Mouse (Mus musculus) liver, adult 2 months (tissue): ENCODE measurements around the gene Pcif1. TPM values are rescaled to one million over a fixed set of nuclear protein-coding genes. Genes with fewer than 3 reads are reported as not detected.

ENCODE experiments used
- DNase-seq: peaks from one replicate; pipeline ENCODE4 v3.0.0-alpha.2; 2011; ENCODE audit warnings: low read depth, low spot score; ENCODE audit errors: extremely low read depth
- H3K27ac ChIP-seq: fragments of 200-500 bp; replicated peaks from 2 replicates; pipeline ENCODE4 v1.5.1; 2012; ENCODE audit warnings: low read depth, mild to moderate bottlenecking, control low read depth, inconsistent platforms, low read length; ENCODE audit not compliant: insufficient read depth
- H3K27me3 ChIP-seq: fragments of 200-500 bp; 2 replicates; pipeline ENCODE4 v1.6.1; 2012; ENCODE audit warnings: mild to moderate bottlenecking, moderate library complexity, low read length, inconsistent platforms; ENCODE audit not compliant: control insufficient read depth, insufficient read depth
- H3K36me3 ChIP-seq: fragments of 200-500 bp; 2 replicates; pipeline ENCODE4 v1.6.1; 2012; ENCODE audit warnings: low read length, inconsistent platforms; ENCODE audit not compliant: control insufficient read depth, insufficient read depth
- H3K4me1 ChIP-seq: fragments of 200-500 bp; 2 replicates; pipeline ENCODE4 v1.6.1; 2011; ENCODE audit warnings: low read length; ENCODE audit not compliant: control insufficient read depth, insufficient read depth
- H3K4me3 ChIP-seq: fragments of 200-500 bp; 2 replicates; pipeline ENCODE4 v1.5.1; 2011; ENCODE audit warnings: low read depth, mild to moderate bottlenecking, control low read depth, low read length, moderate library complexity; ENCODE audit not compliant: insufficient read depth
- H3K79me2 ChIP-seq: fragments of 200-500 bp; 2 replicates; pipeline ENCODE4 v1.6.1; 2012; ENCODE audit warnings: inconsistent platforms, mild to moderate bottlenecking, low read length, moderate library complexity; ENCODE audit not compliant: control insufficient read depth, insufficient read depth
- H3K9ac ChIP-seq: fragments of 200-500 bp; 2 replicates; pipeline ENCODE4 v1.6.1; 2012; ENCODE audit warnings: low read depth, mild to moderate bottlenecking, control low read depth, inconsistent platforms, low read length
- CTCF ChIP-seq: fragments of 200-500 bp; IDR thresholded peaks from 2 replicates; pipeline ENCODE4 v1.5.1; 2011; ENCODE audit warnings: low read depth, low read length, control low read depth
- POLR2A ChIP-seq: fragments of 200-500 bp; IDR thresholded peaks from 2 replicates; pipeline ENCODE4 v1.6.1; 2011; ENCODE audit warnings: low read length, control low read depth; ENCODE audit not compliant: insufficient read depth; ENCODE audit errors: extremely low read depth
- WGBS: fragments of 180-500 bp; shearing (Covaris S2); methylation state at CpG from one replicate; pipeline ENCODE4 v1.1.7; 2018; 5-methylcytosine and 5-hydroxymethylcytosine counted together
- polyA plus RNA-seq: library from polyadenylated mRNA; depleted of rRNA; stranded (reverse); fragments of >200 nt; gene quantifications from 2 replicates; pipeline ENCODE4 v1.2.3, GENCODE M21; 2012
- total RNA-seq: library from RNA; depleted of rRNA; stranded (reverse); fragments of >200 nt; gene quantifications from 2 replicates; pipeline ENCODE4 v1.2.3, GENCODE M21; 2014

The Pcif1 gene
- total and polyA plus RNA-seq, 2 experiments: 9.1 to 21.3 TPM

DNA sequence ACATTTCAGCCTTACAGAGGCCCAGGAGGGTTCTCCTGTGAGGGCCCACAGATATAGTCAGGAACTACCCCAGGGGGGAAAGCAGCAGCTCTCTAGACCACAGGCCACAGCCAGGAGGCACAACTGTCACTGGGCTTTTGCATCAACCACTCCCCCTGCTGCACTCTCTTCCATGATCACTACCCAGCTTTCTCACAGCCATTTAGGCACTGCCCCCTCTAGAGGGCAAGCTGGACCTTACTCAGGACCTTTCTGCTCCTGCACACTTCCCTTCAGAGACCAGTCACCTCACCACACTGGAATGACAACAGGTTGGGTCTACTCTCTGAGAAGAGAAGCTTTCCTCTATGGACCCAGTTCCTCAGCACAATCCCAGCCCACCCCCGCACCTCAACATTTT is 30.4 kb downstream of the Pcif1 start:
- Histone ChIP-seq H3K27me3 (no peaks in the 10 kb centered on the region), H3K9ac (no peak overlapping the region), H3K4me1 (peaks cover 12% of the 10 kb centered on the region), H3K79me2 (peaks cover 5% of the 10 kb centered on the region; the same call in 1 of the 2 replicates), H3K36me3 (peaks cover 27% of the 10 kb centered on the region), H3K27ac (no peak overlapping the region), H3K4me3 (no peak overlapping the region)
- WGBS: 70% methylated on average over 1 of the region's 1 CpGs
- peak; percentile 49 for DNase-seq
- TF ChIP-seq POLR2A: no peak
- TF ChIP-seq CTCF: peak; percentile 55

DNA sequence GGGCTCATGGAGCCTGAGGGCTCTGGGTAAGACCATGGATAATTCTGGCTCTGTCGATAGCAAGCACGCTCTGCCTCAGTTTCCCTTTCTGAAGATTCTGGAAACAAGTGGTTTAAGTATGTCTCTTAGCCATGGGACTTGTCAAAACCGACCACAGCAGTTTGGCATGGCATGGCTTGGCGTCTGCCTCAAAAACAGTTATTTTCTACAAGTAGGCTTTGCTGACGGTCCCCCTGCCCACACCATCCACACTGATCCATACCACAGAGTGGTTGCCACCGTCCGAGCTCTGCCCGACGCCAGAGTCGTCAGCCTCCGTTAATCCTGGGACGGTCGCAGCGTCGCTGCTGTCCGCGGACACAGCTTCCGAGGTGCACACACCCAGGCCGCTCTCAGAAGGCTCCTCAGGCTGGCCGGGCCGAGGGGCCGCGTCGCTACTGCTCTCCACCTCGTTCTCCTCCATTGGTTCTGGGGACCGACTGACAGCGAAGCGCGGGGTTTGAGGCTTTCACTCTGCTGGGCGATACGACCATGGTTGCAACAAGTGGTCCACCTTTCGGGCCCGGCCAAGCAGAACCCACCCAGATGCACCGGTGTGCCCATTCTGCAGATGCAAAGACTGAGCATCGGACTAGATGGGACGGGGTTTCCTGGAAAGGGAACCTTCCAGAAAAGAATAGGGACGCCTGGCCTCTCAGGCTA is 31.4 kb downstream of the Pcif1 start:
- DNase-seq: no peak
- WGBS: 3% methylated on average over 37 of the region's 37 CpGs
- Histone ChIP-seq H3K4me1 (peaks cover 12% of the 10 kb centered on the region), H3K4me3 (peak overlapping the region; percentile 74), H3K27ac (peak overlapping the region; percentile 61), H3K27me3 (no peaks in the 10 kb centered on the region), H3K9ac (peak overlapping the region; percentile 94), H3K36me3 (peaks cover 25% of the 10 kb centered on the region), H3K79me2 (peaks cover 5% of the 10 kb centered on the region; the same call in 1 of the 2 replicates)
- TF ChIP-seq CTCF (no peak), POLR2A (no peak)

DNA sequence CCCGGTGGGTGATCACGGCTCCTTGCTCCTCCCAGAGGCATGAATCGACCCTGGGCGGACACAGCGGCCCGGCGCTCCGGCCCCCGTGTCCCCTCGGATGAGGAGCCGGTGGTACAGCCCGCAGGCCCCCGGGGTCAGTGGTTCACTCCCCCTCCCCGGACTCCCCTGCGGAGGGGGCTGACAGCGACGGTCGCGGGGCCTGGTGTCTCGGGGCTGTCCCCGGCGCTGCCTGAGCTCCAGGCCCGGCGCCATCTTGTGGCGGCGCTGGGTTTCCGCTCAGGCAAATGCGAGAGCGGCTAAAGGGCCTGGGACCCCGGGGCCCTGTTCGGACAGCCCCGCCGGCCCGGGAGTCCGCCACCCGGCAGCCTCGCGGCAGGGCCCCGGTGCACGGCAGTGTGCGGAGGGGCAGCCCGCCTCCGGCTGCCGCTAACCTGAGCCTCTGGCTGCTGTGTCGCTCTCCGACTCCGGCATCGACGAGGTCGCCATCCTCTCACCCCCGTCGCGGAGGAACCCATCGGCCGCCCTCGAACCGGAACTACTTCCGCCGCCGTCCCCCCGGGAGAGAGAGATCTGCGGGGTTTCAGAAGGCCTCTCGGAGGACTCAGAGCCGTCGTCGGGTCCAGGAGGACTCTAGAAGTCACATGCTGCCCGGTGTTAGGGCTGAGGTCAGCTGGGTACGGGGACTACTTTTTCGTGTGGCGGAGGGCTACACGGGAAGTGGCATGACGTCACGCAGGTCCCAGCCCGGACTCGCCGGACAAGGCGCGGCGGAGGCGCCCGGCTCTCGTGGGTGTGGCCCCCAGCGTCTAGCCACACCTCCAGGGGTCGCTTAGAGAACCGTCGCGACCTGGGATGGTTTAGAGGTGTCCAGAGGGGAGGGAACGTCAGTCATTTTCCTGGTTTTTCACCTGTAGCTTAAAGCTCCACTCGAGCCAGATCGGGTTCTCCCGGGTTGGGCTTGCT is 32.3 kb downstream of the Pcif1 start, which contains the start of gene Zfp335:
Gene Zfp335, minus strand, starts transcription at position 672 of the 963 bp plus-strand sequence.
- Histone ChIP-seq H3K27me3 (no peaks in the 10 kb centered on the region), H3K9ac (peak within 1 kb of the TSS; percentile 94), H3K79me2 (peaks cover 5% of the 10 kb centered on the region; the same call in 1 of the 2 replicates), H3K36me3 (peaks cover 18% of the 10 kb centered on the region), H3K27ac (peak within 1 kb of the TSS; percentile 97), H3K4me3 (peak within 1 kb of the TSS; percentile 74), H3K4me1 (peaks cover 12% of the 10 kb centered on the region)
- WGBS: under 1% methylated on average over 91 of the region's 91 CpGs
- DNase-seq: peak; percentile 75
- TF ChIP-seq POLR2A: peak; percentile 43; the same call in 1 of the 2 replicates
- 0 out of 2 replicates have a peak, but pooled peaks have one; percentile 13 for TF ChIP-seq CTCF

DNA sequence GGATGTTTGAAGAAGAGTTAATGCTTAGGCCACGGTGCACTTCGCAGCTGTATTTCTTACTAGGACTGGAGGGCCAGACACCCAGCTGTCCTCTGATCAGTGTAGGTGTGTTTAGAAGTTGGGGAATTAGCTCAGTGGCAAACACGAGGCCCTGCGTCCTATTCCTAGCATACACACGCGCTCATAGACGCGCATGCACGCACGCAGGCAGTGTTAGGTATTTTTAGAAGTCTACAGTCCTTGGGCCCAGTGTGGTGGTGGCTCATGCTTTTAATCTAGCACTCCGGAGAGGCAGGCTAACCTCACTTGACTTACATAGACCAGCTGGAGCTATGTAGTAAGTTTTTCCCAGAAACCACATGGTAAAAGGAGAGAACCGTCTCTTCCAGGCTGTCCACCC is 33.0 kb downstream of the Pcif1 start:
- Histone ChIP-seq H3K4me1 (peaks cover 12% of the 10 kb centered on the region), H3K9ac (peak overlapping the region; percentile 63), H3K4me3 (peak overlapping the region; percentile 74), H3K36me3 (peaks cover 11% of the 10 kb centered on the region; the same call in 1 of the 2 replicates), H3K27me3 (no peaks in the 10 kb centered on the region), H3K27ac (peak overlapping the region; percentile 97), H3K79me2 (peaks cover 5% of the 10 kb centered on the region; the same call in 1 of the 2 replicates)
- DNase-seq: no peak
- WGBS: 1% methylated on average over 12 of the region's 12 CpGs
- no peak for TF ChIP-seq POLR2A
- no peak for TF ChIP-seq CTCF

DNA sequence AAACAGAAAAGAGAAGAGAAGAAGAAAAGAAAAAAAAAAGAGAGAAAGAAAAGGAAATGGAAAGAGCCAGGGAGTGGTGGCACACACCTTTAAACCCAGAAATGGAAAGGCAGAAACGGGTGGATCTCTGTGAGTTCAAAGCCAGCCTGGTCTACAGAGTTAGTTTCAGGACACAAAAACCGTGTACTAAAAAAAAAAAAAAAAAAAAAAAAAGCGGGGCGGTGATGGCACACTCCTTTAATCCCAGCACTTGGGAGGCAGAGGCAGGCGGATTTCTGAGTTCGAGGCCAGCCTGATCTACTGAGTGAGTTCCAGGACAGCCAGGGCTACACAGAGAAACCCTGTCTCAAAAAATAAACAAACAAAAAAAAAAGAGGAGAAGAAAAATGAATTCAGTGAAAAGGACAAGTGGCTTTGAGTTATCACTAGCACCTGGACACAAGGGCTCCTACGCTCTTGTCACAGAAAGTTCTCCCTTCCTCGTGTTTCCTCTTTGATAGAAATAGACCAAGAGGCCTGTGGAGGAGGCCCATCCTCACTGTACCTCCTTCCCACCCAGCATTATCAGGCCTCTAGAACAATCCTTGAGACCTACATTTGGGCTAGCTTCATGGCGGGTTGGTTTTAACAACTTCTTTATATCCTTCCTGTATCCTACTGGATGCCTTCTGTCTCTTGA is 33.8 kb downstream of the Pcif1 start:
- Histone ChIP-seq H3K4me3 (no peak overlapping the region), H3K27me3 (no peaks in the 10 kb centered on the region), H3K27ac (0 out of 2 replicates have a peak overlapping the region, but pooled peaks have one; percentile 30), H3K79me2 (peaks cover 5% of the 10 kb centered on the region; the same call in 1 of the 2 replicates), H3K9ac (no peak overlapping the region), H3K4me1 (peaks cover 12% of the 10 kb centered on the region), H3K36me3 (peaks cover 9% of the 10 kb centered on the region; the same call in 1 of the 2 replicates)
- TF ChIP-seq POLR2A: no peak
- TF ChIP-seq CTCF: no peak
- no peak for DNase-seq
- 91% methylated on average over 9 of the region's 9 CpGs for WGBS
